Mouse (Mus musculus): ENCODE data around the gene Sptbn4. TPM values are rescaled to one million over a fixed set of nuclear protein-coding genes. Genes with fewer than 3 reads are reported as not detected.

Gene Sptbn4
- polyA plus RNA-seq, 1 experiment from 2014 or later: 0.10 TPM

- peak; percentile 93 for DNase-seq (ENCODE audit: low spot score)
Measured at GRCm38 (mm10) chr7:27474490-27474954, 27.0 kb upstream of the Sptbn4 start.

DNA sequence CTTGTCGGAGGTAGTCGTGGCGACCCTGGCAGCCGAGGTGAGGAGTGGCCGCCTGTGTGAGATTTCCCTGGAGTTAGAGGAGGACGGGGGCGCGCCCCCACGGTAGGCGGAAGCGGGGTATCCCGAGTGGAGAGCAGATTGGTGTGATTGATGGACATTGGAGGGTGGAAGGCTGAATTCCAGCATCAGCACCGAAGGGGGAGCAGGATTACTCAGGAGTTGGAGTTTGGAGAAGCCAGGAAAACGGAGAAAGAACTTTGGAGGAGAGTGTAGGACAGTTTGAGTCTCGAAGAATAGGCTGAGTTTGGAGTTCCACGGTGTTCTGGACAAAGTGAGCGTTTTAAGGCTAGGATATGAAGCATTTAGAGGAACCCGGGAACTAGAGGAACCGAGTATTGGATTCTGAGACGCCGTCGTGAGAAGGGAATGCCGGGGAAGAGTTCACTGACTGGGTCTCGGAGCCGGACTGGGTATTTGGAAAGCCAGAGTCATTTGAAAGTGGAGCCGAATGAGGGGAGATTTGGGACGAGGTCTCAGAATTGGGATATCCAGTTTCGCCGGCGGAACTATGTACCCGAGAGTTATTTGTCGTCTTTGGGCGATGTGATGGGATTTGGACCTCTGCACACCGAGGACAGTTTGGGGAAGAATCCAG lies 26.5 kb upstream of the Sptbn4 start:
- DNase-seq (ENCODE audit: low spot score): no peak

DNA sequence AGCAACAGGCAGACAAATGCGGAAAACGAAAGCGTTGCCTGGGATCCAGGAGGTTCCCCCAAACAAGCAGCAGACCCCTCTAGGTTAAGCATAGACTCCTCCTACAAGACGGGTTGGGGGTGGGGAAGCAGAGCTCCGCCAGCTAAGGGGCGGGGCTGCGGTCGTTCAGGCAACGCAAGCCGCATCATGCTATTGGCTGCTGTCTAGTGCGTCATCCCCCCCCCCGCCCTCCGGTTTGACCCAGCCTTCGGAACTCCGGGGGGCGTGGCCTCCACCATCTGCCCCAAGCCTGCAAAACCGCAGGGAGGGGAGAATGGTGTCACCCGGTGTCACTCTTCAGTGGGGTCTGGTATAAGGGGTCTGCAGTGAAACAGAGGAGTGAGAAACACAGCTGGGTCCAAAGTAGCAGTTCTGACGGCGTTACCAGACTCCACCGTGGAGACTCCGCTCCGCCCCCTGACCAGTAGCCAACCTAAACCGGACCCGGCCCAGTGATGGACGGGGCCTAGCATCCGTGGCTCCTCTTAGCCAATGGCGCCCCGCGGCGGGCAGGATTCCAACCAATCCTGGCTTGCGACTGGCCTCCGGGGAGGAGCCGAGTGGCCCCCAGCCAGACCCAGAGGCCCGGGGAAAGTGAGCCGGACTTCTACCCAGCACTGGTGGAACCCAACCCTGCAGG lies 25.8 kb upstream of the Sptbn4 start, which contains the start of gene Sertad3:
TSS of gene Sertad3 (plus strand) at position 613 of the 679 bp plus-strand sequence.
- peak; percentile 99 for DNase-seq (ENCODE audit: low spot score)

GRCm38 (mm10) chr7:27472596-27472995 lies 25.1 kb upstream of the Sptbn4 start:
- DNase-seq (ENCODE audit: low spot score): peak; percentile 31

GRCm38 (mm10) chr7:27471390-27472120 lies 24.1 kb upstream of the Sptbn4 start:
- DNase-seq (ENCODE audit: low spot score): no peak

DNA sequence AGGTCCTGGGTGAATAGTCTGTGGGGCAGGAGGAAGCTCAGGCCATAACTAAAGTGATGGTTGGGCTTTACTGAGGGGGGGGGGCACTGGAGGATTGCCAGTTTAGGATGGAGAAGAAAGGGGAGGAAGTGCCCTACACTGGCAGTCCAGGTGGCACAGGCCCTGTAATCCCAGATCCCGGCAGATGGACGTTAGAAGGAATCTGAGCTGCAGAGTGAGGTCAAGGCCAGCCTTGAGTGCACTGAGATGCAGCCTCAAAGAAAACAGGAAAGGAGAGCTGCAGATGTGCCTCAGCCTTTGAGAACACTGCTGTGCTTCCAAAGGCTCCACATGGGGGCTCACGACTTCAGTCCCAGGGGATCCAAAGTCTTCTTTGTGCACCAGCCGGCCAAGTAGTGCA lies 20.2 kb upstream of the Sptbn4 start:
- DNase-seq (ENCODE audit: low spot score): no peak

- no peak for DNase-seq (ENCODE audit: low spot score)
Measured at GRCm38 (mm10) chr7:27460477-27460876, 13.0 kb upstream of the Sptbn4 start.

DNA sequence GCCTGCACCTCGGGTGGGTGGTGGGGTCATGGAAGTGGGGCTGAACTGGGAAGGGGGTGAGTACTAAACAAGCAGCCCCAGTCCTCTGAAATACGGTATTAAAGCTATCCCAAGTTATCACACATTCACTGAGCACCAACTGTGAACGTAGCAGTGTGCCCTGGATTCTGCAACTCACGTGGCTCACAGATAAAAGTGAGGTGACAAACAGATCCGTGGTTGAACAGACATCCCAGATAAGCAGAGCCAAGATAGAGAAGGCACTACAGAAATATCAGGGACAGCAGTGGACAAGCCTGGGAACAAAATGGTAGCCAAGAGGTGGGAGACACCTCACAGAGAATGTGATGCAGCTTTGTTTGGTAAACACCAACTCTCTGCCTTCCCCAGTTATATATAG lies 12.2 kb upstream of the Sptbn4 start:
- no peak for DNase-seq (ENCODE audit: low spot score)

DNA sequence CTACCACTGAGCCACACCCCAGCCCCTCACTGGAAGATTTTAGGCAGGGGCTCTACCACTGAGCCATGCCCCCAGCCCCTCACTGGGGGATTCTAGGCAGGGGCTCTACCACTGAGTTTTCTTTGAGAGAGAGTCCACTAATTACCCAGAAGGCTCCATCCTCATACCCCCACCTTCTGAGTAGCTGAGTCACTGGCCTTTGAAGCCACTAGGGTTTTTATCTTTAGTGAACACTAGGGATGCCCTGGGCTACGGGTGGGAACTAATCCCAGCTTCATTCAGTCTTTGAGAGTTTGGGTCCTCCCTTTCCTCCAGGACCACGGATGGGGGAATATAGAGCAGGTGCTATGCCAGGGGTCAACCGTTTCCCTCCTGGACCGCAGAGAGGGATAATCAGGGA lies 11.1 kb upstream of the Sptbn4 start:
- no peak for DNase-seq (ENCODE audit: low spot score)

GRCm38 (mm10) chr7:27455273-27455672 lies 7.8 kb upstream of the Sptbn4 start:
- no peak for DNase-seq (ENCODE audit: low spot score)

- DNase-seq (ENCODE audit: low spot score): no peak
Measured at GRCm38 (mm10) chr7:27454461-27455121, 7.1 kb upstream of the Sptbn4 start.

- no peak for DNase-seq (ENCODE audit: low spot score)
Measured at GRCm38 (mm10) chr7:27452206-27452770, 4.8 kb upstream of the Sptbn4 start.

DNA sequence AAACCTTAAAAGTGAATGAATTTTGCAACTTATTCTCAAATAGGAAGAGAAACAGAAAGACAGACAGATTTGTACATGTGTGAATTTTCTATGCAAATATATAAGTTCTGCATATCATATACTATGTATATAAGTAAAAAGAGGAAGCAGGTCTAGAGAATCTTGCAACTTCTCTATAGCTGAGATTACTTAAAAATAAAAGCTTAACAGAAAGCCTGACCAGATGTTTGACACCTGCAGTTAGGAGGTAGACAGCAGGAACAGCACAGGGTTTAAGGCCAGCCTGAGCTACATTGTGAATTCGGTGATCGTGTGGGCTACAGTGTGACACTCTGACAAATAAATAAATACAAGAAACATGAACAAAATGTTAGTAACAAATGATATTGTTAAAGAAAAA lies 3.9 kb upstream of the Sptbn4 start:
- no peak for DNase-seq (ENCODE audit: low spot score)

DNA sequence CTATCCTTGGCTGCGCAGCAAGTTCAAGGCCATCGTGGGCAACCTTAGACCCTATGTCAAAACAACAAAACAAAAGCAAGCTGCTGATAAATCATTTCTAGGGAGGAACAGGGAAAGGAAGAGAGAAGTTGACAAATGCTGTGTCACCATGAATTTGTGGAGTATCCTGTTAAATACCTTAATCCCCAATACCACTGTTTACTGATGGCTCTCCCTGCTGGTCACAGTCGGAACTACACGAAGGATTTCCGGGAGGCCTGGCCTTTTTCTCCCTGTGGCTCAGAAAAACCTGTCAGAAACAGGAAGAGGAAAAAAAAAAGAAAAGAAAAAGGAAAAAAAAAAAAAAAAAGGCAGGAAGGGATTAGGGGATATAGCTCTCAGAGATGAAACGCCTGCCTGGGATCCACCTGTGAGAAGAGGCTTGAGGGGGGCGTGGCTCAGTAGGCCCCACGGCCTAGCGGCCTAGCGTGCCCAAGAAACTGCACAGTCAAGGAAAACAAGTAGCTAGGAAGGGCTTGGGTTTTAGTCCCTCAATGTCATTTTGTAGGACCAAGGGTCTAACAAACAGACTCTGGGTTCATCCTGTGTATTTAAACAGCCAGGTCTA lies 1.9 kb upstream of the Sptbn4 start:
- peak; percentile 43 for DNase-seq (ENCODE audit: low spot score)

- DNase-seq (ENCODE audit: low spot score): no peak
Measured at GRCm38 (mm10) chr7:27448421-27449206, 1.1 kb upstream of the Sptbn4 start.

GRCm38 (mm10) chr7:27446521-27447418 lies 716 bp downstream of the Sptbn4 start:
- DNase-seq (ENCODE audit: low spot score): peak; percentile 2

DNA sequence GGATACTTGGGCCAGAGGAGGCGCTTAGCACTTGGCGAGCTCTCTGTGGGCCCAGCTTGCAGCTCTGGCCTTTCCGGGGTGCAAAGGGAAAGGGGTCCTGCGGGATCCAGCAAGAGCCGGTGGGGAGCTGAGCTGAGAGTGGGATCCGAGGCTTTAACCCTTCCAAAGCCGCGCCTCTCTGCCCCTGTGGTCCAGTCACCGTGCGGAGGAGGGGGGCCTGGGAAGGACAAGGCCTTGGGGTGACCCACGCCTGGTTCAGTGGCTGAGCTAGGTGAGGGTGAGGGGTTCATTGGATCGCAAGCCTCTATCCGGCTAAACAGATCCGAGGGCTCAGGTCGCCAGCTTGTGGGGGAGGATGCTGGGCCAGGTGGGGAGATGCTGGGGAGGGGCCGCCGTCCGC lies 1.4 kb downstream of the Sptbn4 start:
- DNase-seq (ENCODE audit: low spot score): peak; percentile 7

DNA sequence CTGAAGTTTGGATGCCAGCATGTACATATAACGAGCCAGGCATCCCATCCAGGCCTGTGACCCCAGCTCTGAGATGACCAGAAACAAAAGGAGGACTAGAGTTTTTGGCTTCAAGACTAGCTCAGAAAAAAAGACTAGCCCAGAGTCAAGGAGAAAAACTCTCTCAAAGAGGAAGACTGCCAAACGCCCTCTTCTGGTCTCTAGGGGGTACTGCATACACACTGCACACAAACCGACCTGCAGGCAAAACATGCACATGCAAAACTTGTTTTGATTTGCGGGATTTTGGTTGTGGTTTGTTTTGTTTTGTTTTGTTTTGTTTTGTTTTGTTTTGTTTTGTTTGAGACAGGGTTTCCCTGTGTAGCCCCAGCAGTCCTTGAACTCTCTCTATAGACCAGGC lies 7.5 kb downstream of the Sptbn4 start:
- no peak for DNase-seq (ENCODE audit: low spot score)

- peak; percentile 62 for DNase-seq (ENCODE audit: low spot score)
Measured at GRCm38 (mm10) chr7:27437544-27437943, 9.9 kb downstream of the Sptbn4 start.

Measured in thymus, postnatal 0 days (tissue).